Mouse (Mus musculus): Measurements from ENCODE around the gene Gm12216.

The Gm12216 gene

GRCm38 (mm10) chr11:53748614-53749013, 110.4 kb downstream of the Gm12216 start:
- DNase-seq (ENCODE audit: extremely low read depth, low read depth): no peak

- no peak for DNase-seq (ENCODE audit: extremely low read depth, low read depth)
Observed at GRCm38 (mm10) chr11:53747985-53748384, 111.1 kb downstream of the Gm12216 start.

GRCm38 (mm10) chr11:53745260-53745659, 113.8 kb downstream of the Gm12216 start:
- DNase-seq (ENCODE audit: extremely low read depth, low read depth): no peak

- no peak for DNase-seq (ENCODE audit: extremely low read depth, low read depth)
Observed at GRCm38 (mm10) chr11:53742353-53742752, 116.7 kb downstream of the Gm12216 start.

GRCm38 (mm10) chr11:53737573-53737946, 121.5 kb downstream of the Gm12216 start:
- DNase-seq (ENCODE audit: extremely low read depth, low read depth): peak; percentile 67

GRCm38 (mm10) chr11:53736771-53737572, 122.1 kb downstream of the Gm12216 start:
- peak; percentile 95 for DNase-seq (ENCODE audit: extremely low read depth, low read depth)

GRCm38 (mm10) chr11:53735682-53736245, 123.3 kb downstream of the Gm12216 start:
- peak; percentile 85 for DNase-seq (ENCODE audit: extremely low read depth, low read depth)

- DNase-seq (ENCODE audit: extremely low read depth, low read depth): peak; percentile 70
Observed at GRCm38 (mm10) chr11:53734970-53735681, 123.9 kb downstream of the Gm12216 start.

GRCm38 (mm10) chr11:53734431-53734830, 124.6 kb downstream of the Gm12216 start:
- DNase-seq (ENCODE audit: extremely low read depth, low read depth): peak; percentile 16

- DNase-seq (ENCODE audit: extremely low read depth, low read depth): peak; percentile 22
Observed at GRCm38 (mm10) chr11:53733824-53734223, 125.2 kb downstream of the Gm12216 start.

Measured in MEL-GATA-1-ER (cell line).